Mouse (Mus musculus): ENCODE results near the gene Exoc6b. TPM values are rescaled to one million over a fixed set of nuclear protein-coding genes. Genes with fewer than 3 reads are reported as not detected.

The Exoc6b gene
- polyA plus RNA-seq, 1 experiment = 9.3 TPM

GRCm38 (mm10) chr6:84646696-84647095, 422.6 kb downstream of the Exoc6b start:
- H3K4me2 ChIP-seq (ENCODE audit: low read depth) = no peak overlapping the region
- TF ChIP-seq MAX (IDR thresholded peaks at IDR 0.05; ENCODE audit: low read depth) = no peak
- no peak for TF ChIP-seq USF1 (IDR thresholded peaks at IDR 0.05; ENCODE audit: low read depth)
- no peak for TF ChIP-seq POLR2A (IDR thresholded peaks at IDR 0.05; ENCODE audit: insufficient read length, low read depth)
- no peak for TF ChIP-seq REST (IDR thresholded peaks at IDR 0.05; ENCODE audit: insufficient read depth, insufficient read length)
- TF ChIP-seq E2F4 (IDR thresholded peaks at IDR 0.05; ENCODE audit: insufficient read depth) = no peak
- no peak for TF ChIP-seq CEBPB (IDR thresholded peaks at IDR 0.05; ENCODE audit: insufficient read depth, poor library complexity, severe bottlenecking)
- TF ChIP-seq MYOD1 (IDR thresholded peaks at IDR 0.05; ENCODE audit: control insufficient read depth in 1 of 3, insufficient read length in 2 of 3, low read depth in 2 of 3) = no peak
- TF ChIP-seq TCF3 (IDR thresholded peaks at IDR 0.05; ENCODE audit: insufficient read length, low read depth) = no peak
- TF ChIP-seq POLR2AphosphoS2 (IDR thresholded peaks at IDR 0.05; ENCODE audit: insufficient read length, low read depth) = no peak
- TF ChIP-seq MYOG (IDR thresholded peaks at IDR 0.05; ENCODE audit: control insufficient read depth in 1 of 3, insufficient read depth in 1 of 3, insufficient read length in 2 of 3, low read depth in 2 of 3) = no peak
- TF ChIP-seq SRF (IDR thresholded peaks at IDR 0.05; ENCODE audit: control insufficient read depth, insufficient read length, low read depth) = no peak
- no peak for TF ChIP-seq TCF12 (IDR thresholded peaks at IDR 0.05; ENCODE audit: insufficient read depth, poor library complexity, severe bottlenecking)
- no peak overlapping the region for H3ac ChIP-seq (ENCODE audit: control insufficient read depth, insufficient read length)
- no peak overlapping the region for H3K4me3 ChIP-seq
- no peaks in the 10 kb centered on the region for H3K79me2 ChIP-seq (ENCODE audit: control insufficient read depth, insufficient read depth)
- no peaks in the 10 kb centered on the region for H3K27me3 ChIP-seq (ENCODE audit: control insufficient read depth, insufficient read depth, insufficient read length)
- no peaks in the 10 kb centered on the region for H3K36me3 ChIP-seq (ENCODE audit: control insufficient read depth, insufficient read depth)

- Histone ChIP-seq H3K4me3 (no peak overlapping the region), H3ac (ENCODE audit: control insufficient read depth, insufficient read length) (no peak overlapping the region), H3K4me2 (ENCODE audit: low read depth) (no peak overlapping the region), H3K27me3 (ENCODE audit: control insufficient read depth, insufficient read depth, insufficient read length) (no peaks in the 10 kb centered on the region), H3K79me2 (ENCODE audit: control insufficient read depth, insufficient read depth) (no peaks in the 10 kb centered on the region), H3K36me3 (ENCODE audit: control insufficient read depth, insufficient read depth) (no peaks in the 10 kb centered on the region)
- TF ChIP-seq TCF3 (IDR thresholded peaks at IDR 0.05; ENCODE audit: insufficient read length, low read depth) (no peak), E2F4 (IDR thresholded peaks at IDR 0.05; ENCODE audit: insufficient read depth) (no peak), POLR2AphosphoS2 (IDR thresholded peaks at IDR 0.05; ENCODE audit: insufficient read length, low read depth) (no peak), USF1 (IDR thresholded peaks at IDR 0.05; ENCODE audit: low read depth) (no peak), POLR2A (IDR thresholded peaks at IDR 0.05; ENCODE audit: insufficient read length, low read depth) (no peak), CEBPB (IDR thresholded peaks at IDR 0.05; ENCODE audit: insufficient read depth, poor library complexity, severe bottlenecking) (no peak), TCF12 (IDR thresholded peaks at IDR 0.05; ENCODE audit: insufficient read depth, poor library complexity, severe bottlenecking) (no peak), MAX (IDR thresholded peaks at IDR 0.05; ENCODE audit: low read depth) (no peak), MYOG (IDR thresholded peaks at IDR 0.05; ENCODE audit: control insufficient read depth in 1 of 3, insufficient read depth in 1 of 3, insufficient read length in 2 of 3, low read depth in 2 of 3) (no peak), MYOD1 (IDR thresholded peaks at IDR 0.05; ENCODE audit: control insufficient read depth in 1 of 3, insufficient read length in 2 of 3, low read depth in 2 of 3) (no peak), REST (IDR thresholded peaks at IDR 0.05; ENCODE audit: insufficient read depth, insufficient read length) (no peak), SRF (IDR thresholded peaks at IDR 0.05; ENCODE audit: control insufficient read depth, insufficient read length, low read depth) (no peak)
Measured at GRCm38 (mm10) chr6:84641062-84641431, 428.3 kb downstream of the Exoc6b start.

GRCm38 (mm10) chr6:84640324-84641061, 428.8 kb downstream of the Exoc6b start:
- H3K79me2 ChIP-seq (ENCODE audit: control insufficient read depth, insufficient read depth) = no peaks in the 10 kb centered on the region
- TF ChIP-seq TCF12 (IDR thresholded peaks at IDR 0.05; ENCODE audit: insufficient read depth, poor library complexity, severe bottlenecking) (no peak), POLR2AphosphoS2 (IDR thresholded peaks at IDR 0.05; ENCODE audit: insufficient read length, low read depth) (no peak), MYOD1 (IDR thresholded peaks at IDR 0.05; ENCODE audit: control insufficient read depth in 1 of 3, insufficient read length in 2 of 3, low read depth in 2 of 3) (no peak), MYOG (IDR thresholded peaks at IDR 0.05; ENCODE audit: control insufficient read depth in 1 of 3, insufficient read depth in 1 of 3, insufficient read length in 2 of 3, low read depth in 2 of 3) (no peak), MAX (IDR thresholded peaks at IDR 0.05; ENCODE audit: low read depth) (no peak), TCF3 (IDR thresholded peaks at IDR 0.05; ENCODE audit: insufficient read length, low read depth) (no peak), CEBPB (IDR thresholded peaks at IDR 0.05; ENCODE audit: insufficient read depth, poor library complexity, severe bottlenecking) (no peak), E2F4 (IDR thresholded peaks at IDR 0.05; ENCODE audit: insufficient read depth) (no peak), USF1 (IDR thresholded peaks at IDR 0.05; ENCODE audit: low read depth) (no peak), SRF (IDR thresholded peaks at IDR 0.05; ENCODE audit: control insufficient read depth, insufficient read length, low read depth) (no peak), REST (IDR thresholded peaks at IDR 0.05; ENCODE audit: insufficient read depth, insufficient read length) (no peak), POLR2A (IDR thresholded peaks at IDR 0.05; ENCODE audit: insufficient read length, low read depth) (no peak)
- no peaks in the 10 kb centered on the region for H3K36me3 ChIP-seq (ENCODE audit: control insufficient read depth, insufficient read depth)
- H3K4me2 ChIP-seq (ENCODE audit: low read depth) = no peak overlapping the region
- H3ac ChIP-seq (ENCODE audit: control insufficient read depth, insufficient read length) = no peak overlapping the region
- H3K4me3 ChIP-seq = no peak overlapping the region
- no peaks in the 10 kb centered on the region for H3K27me3 ChIP-seq (ENCODE audit: control insufficient read depth, insufficient read depth, insufficient read length)

GRCm38 (mm10) chr6:84638206-84638605, 431.1 kb downstream of the Exoc6b start:
- Histone ChIP-seq H3K36me3 (ENCODE audit: control insufficient read depth, insufficient read depth) (no peaks in the 10 kb centered on the region), H3K79me2 (ENCODE audit: control insufficient read depth, insufficient read depth) (no peaks in the 10 kb centered on the region), H3K4me3 (no peak overlapping the region), H3K4me2 (ENCODE audit: low read depth) (no peak overlapping the region), H3ac (ENCODE audit: control insufficient read depth, insufficient read length) (no peak overlapping the region), H3K27me3 (ENCODE audit: control insufficient read depth, insufficient read depth, insufficient read length) (no peaks in the 10 kb centered on the region)
- TF ChIP-seq USF1 (IDR thresholded peaks at IDR 0.05; ENCODE audit: low read depth) = no peak
- no peak for TF ChIP-seq CEBPB (IDR thresholded peaks at IDR 0.05; ENCODE audit: insufficient read depth, poor library complexity, severe bottlenecking)
- no peak for TF ChIP-seq MYOD1 (IDR thresholded peaks at IDR 0.05; ENCODE audit: control insufficient read depth in 1 of 3, insufficient read length in 2 of 3, low read depth in 2 of 3)
- no peak for TF ChIP-seq POLR2AphosphoS2 (IDR thresholded peaks at IDR 0.05; ENCODE audit: insufficient read length, low read depth)
- no peak for TF ChIP-seq REST (IDR thresholded peaks at IDR 0.05; ENCODE audit: insufficient read depth, insufficient read length)
- no peak for TF ChIP-seq TCF12 (IDR thresholded peaks at IDR 0.05; ENCODE audit: insufficient read depth, poor library complexity, severe bottlenecking)
- no peak for TF ChIP-seq SRF (IDR thresholded peaks at IDR 0.05; ENCODE audit: control insufficient read depth, insufficient read length, low read depth)
- no peak for TF ChIP-seq E2F4 (IDR thresholded peaks at IDR 0.05; ENCODE audit: insufficient read depth)
- TF ChIP-seq MYOG (IDR thresholded peaks at IDR 0.05; ENCODE audit: control insufficient read depth in 1 of 3, insufficient read depth in 1 of 3, insufficient read length in 2 of 3, low read depth in 2 of 3) = no peak
- TF ChIP-seq TCF3 (IDR thresholded peaks at IDR 0.05; ENCODE audit: insufficient read length, low read depth) = no peak
- no peak for TF ChIP-seq MAX (IDR thresholded peaks at IDR 0.05; ENCODE audit: low read depth)
- TF ChIP-seq POLR2A (IDR thresholded peaks at IDR 0.05; ENCODE audit: insufficient read length, low read depth) = no peak

Data from myocyte (in vitro differentiated cells).